Mouse (Mus musculus): Measurements from ENCODE around the gene Cpne2. TPM values are rescaled to one million over a fixed set of nuclear protein-coding genes. Genes with fewer than 3 reads are reported as not detected.

Cpne2 gene
- polyA plus RNA-seq (2016; fragmentation: Nextera tagmentation; extraction: Ambion mirVana): 5.8 and 6.6 TPM in 2 replicates

DNA sequence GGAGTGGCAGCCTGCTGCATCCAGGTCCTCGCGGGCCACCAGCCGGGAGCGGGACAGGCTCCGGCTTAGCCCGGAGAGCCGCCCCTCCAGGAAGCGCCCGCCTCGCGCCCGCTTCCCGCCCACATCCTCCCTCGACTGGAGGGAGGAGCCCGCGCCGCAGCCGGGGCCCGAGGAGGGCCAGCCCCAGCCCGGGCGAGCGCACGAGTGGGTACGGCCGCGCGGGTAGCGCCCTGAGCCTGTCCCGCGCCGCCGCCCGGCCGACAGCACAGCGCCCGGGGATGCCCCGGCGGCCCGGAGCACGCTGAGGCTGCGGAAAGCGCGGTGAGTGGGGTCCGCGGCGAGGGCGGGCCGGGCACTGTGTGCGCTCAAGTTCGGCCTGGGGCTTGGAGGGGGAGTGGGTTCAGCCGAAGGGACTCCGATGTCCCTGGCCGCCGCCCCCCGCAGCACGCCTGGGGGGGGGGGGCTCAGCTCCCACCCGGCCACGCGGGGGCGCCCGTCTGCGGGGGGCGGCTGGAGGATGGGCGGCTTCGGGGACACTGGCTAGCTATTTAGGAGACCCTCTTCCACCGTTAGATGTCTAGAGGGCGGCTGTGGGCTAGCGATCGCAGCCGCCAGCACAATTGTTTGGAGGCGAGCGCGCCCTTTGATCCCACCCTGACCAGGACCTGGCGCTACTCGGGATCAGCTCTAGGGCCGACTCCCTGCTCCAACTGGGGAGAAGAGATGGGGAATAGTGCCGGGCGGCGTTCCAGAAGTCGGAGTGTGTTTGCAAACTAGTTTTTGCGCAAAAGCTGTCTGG, at the start of gene Cpne2:
Gene Cpne2, plus strand, starts transcription at position 118 of the 799 bp plus-strand sequence.
- peaks cover 20% of the 10 kb centered on the region for H3K4me1 ChIP-seq
- peak; percentile 77 for DNase-seq (ENCODE audit: low spot score)
- peak within 1 kb of the TSS; percentile 76 for H3K4me3 ChIP-seq
- peaks cover 72% of the 10 kb centered on the region for H3K27me3 ChIP-seq (ENCODE audit: low read depth, poor library complexity, severe bottlenecking)
- no peaks in the 10 kb centered on the region for H3K36me3 ChIP-seq
- WGBS: under 1% methylated on average over 76 of the region's 81 CpGs
- no peaks in the 10 kb centered on the region for H3K9me3 ChIP-seq (replicated peaks)
- H3K27ac ChIP-seq: peak within 1 kb of the TSS; percentile 83

DNA sequence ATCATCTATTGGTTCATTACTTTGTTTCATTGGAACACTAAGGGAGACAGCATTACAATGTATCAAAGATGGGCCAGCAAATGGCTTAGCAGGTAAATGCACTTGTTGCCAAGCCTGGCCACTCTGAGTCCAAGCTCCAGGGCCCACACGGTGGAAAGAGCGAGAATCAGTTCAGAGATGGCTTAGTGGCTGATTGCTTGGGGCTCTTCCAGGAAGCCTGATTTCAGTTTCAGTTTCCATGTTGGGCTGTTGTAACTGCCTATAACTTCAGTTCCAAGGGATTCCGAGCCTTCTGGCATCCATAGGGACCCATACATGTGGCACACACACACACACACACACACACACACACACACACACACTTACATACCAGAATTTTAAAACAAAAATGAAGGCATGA, 47.5 kb upstream of the Cpne2 start:
- H3K9me3 ChIP-seq (replicated peaks): no peaks in the 10 kb centered on the region
- H3K27me3 ChIP-seq (ENCODE audit: low read depth, poor library complexity, severe bottlenecking): no peaks in the 10 kb centered on the region
- no peaks in the 10 kb centered on the region for H3K4me1 ChIP-seq
- no peak overlapping the region for H3K27ac ChIP-seq
- whole genome bisulfite sequencing: 82% methylated on average over 3 of the region's 3 CpGs
- DNase-seq (ENCODE audit: low spot score): no peak
- no peaks in the 10 kb centered on the region for H3K36me3 ChIP-seq
- H3K4me3 ChIP-seq: no peak overlapping the region

DNA sequence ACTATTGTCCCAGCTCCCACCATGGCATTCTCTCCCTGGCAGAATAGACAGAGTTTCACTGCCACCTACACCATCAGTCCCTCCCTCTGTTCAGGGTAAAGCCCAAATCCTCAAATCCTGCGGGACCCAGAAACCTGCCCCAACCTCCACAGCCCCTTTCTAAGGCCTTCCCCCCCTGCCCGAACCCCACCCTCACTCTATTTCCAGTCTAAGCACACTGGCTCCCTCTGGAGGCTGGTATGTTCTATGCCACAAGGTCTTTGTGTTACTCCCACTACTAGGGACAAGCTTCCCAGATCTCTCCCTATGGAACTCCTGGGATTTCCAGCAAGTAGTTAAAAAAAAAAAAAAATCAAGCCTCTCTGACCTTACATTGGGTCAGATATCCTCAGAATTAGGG, 46.9 kb upstream of the Cpne2 start:
- H3K9me3 ChIP-seq (replicated peaks): no peaks in the 10 kb centered on the region
- no peaks in the 10 kb centered on the region for H3K4me1 ChIP-seq
- H3K4me3 ChIP-seq: no peak overlapping the region
- WGBS: 27% methylated on average over 2 of the region's 2 CpGs
- no peak overlapping the region for H3K27ac ChIP-seq
- 0 out of 2 replicates have a peak, but pooled peaks cover 3% of the 10 kb centered on the region for H3K27me3 ChIP-seq (ENCODE audit: low read depth, poor library complexity, severe bottlenecking)
- H3K36me3 ChIP-seq: no peaks in the 10 kb centered on the region
- peak; percentile 40 for DNase-seq (ENCODE audit: low spot score)

DNA sequence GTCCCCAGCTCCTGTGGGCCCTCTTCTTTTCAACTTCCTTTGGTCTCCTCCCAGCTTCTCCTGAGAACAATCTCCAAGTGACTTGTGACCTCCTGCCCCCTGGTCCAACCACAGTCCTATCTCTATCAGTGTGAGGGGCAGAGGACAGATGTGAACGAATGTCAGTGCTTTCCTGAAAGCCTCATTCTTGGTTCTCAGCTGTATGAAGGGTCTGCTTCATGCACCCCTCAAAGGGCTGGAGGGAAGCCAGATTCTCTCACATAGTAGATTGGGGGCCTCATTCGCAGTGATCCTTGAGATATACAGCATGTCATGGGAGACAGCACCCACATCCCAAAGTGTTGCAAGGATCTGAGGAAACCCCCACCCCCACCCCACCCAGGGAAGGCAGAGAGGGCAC, 44.8 kb upstream of the Cpne2 start:
- H3K4me1 ChIP-seq: peaks cover 8% of the 10 kb centered on the region
- H3K9me3 ChIP-seq (replicated peaks): no peaks in the 10 kb centered on the region
- no peaks in the 10 kb centered on the region for H3K36me3 ChIP-seq
- H3K27me3 ChIP-seq (ENCODE audit: low read depth, poor library complexity, severe bottlenecking): peaks cover 8% of the 10 kb centered on the region; the same call in 1 of the 2 replicates
- 66% methylated on average over 2 of the region's 2 CpGs for WGBS
- no peak overlapping the region for H3K4me3 ChIP-seq
- no peak for DNase-seq (ENCODE audit: low spot score)
- H3K27ac ChIP-seq: no peak overlapping the region

DNA sequence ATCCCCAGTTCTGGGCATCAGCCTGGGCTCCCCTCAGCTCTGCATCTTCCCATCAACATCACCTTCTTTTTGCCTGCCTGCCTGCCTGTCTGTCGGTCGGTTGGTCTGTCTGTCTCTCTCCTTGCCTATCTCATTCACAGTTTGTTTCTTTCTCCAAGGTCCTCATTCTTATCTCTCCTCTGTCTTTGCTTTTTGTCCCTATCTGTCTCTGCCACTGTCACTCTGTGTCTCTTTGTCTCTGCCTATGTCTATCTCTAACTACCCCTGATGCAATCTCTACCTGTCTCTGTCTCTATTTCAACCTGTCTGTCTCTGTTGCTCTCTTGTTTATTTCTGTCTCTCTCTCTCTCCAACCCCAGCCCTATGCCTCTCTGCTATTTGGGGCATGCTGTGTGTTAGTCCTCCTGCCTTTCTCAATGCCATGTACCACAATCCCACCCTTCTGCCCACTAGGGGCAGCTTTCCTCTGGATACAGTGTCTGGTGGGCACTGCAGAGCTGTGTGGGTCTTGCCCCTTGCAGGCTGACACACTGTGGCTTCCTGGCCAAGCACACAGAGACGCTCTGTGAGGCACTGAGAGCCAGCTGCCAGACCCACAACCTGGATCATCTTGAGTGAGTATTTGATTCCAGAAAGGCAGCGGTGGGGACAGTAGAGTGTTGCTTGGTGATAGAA, 42.8 kb upstream of the Cpne2 start:
- Histone ChIP-seq H3K36me3 (no peaks in the 10 kb centered on the region), H3K27ac (no peak overlapping the region), H3K4me1 (peaks cover 8% of the 10 kb centered on the region), H3K4me3 (no peak overlapping the region), H3K27me3 (ENCODE audit: low read depth, poor library complexity, severe bottlenecking) (peaks cover 8% of the 10 kb centered on the region; the same call in 1 of the 2 replicates), H3K9me3 (replicated peaks) (no peaks in the 10 kb centered on the region)
- WGBS: 79% methylated on average over 4 of the region's 4 CpGs
- no peak for DNase-seq (ENCODE audit: low spot score)

DNA sequence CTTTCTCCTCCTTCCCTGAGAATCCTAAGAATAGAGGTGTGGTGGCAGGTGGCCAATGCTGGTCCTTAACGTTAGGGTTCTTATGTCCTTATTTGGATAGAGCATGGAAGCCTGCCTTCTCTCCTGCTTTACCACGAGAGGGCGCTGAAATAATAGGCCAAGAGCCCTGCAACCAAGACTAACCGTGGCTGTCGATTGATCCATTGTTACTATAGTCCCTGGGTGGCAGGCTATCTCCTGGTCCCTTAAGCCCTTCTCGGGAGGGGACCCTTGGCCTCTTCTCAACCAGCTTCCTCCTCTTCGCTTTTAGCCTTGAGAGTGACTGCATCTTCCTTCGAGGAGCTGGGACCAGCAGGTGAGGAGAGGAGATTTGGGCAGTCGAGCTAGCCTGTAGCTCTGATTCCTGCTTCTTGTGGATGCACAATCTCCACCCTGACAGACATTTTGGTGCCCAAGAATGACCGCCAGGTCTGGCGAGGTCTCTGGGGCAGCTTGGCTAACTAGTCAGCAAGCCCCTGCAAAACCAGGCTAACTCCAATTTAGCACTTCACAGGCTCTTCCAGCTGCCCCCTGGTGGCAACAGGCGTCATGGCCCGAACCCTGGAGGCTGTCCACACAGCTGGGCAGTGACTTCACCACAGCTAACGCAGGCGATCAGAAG, 40.6 kb upstream of the Cpne2 start:
- Histone ChIP-seq H3K27ac (peak overlapping the region; percentile 69; the same call in 1 of the 2 replicates), H3K9me3 (replicated peaks) (no peaks in the 10 kb centered on the region), H3K27me3 (ENCODE audit: low read depth, poor library complexity, severe bottlenecking) (peaks cover 8% of the 10 kb centered on the region; the same call in 1 of the 2 replicates), H3K4me1 (peaks cover 8% of the 10 kb centered on the region), H3K4me3 (peak overlapping the region; percentile 39), H3K36me3 (no peaks in the 10 kb centered on the region)
- peak; percentile 90 for DNase-seq (ENCODE audit: low spot score)
- WGBS: 11% methylated on average over 15 of the region's 15 CpGs

DNA sequence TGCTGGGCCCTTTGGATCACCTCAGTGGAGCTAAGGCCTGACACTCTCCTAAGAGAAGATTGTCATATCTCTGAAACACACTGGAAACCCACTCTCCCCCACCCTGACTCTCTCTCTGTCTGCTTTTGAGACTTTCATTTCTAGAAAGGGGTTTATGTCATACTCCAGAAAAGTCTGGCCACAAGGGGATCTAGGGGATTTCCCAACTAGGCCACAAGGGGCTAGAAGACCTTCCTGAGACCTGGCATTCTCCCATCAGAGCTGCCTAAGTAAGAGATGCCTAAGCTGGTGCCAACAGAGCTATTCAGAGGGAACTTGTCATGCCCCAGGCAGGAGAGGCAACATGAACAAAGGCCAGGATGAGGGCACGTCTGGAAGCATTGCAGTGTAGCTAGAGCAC, 39.5 kb upstream of the Cpne2 start:
- 66% methylated on average over 1 of the region's 1 CpGs for WGBS
- H3K9me3 ChIP-seq (replicated peaks): no peaks in the 10 kb centered on the region
- no peak for DNase-seq (ENCODE audit: low spot score)
- no peak overlapping the region for H3K27ac ChIP-seq
- H3K27me3 ChIP-seq (ENCODE audit: low read depth, poor library complexity, severe bottlenecking): peaks cover 8% of the 10 kb centered on the region; the same call in 1 of the 2 replicates
- H3K4me1 ChIP-seq: peaks cover 8% of the 10 kb centered on the region
- H3K4me3 ChIP-seq: no peak overlapping the region
- H3K36me3 ChIP-seq: no peaks in the 10 kb centered on the region

DNA sequence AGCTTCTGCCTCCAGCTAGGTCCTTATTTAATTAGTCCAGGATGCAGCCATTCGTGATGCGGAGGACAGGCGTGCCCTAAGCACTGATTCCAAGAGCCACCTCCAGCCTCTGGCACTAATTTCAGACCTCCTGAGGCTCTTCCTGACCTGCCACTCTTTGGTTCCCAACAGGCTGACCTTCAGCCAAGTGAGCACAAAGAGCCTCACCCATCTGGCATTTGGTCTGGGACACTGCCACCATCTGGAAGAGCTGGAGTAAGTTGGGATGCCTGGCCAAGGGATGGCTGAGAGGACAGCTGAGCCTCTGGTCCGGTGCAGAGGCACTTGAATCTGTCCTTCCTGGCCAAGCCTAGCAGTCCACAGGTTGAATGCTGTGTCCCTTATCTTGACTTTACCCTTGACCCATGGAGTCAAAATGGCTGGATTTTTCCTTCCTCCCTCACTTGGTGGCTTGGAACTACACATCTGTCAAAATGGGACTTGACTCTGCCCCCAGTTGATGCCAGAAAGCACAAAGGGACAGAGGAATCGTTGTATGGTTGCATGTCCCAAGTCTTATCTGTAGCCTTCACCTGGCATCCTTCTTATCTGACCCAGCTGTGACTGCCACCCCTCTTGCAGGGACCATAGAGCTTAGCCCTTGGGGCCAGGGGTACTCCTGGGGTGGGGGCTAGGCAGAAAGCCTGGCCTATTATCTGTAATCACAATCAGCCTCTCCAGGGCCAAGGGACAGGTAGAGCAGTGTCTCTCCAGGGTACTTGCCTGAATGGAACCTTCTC, 17.2 kb upstream of the Cpne2 start:
- DNase-seq (ENCODE audit: low spot score): no peak
- H3K27ac ChIP-seq: no peak overlapping the region
- H3K27me3 ChIP-seq (ENCODE audit: low read depth, poor library complexity, severe bottlenecking): no peaks in the 10 kb centered on the region
- no peaks in the 10 kb centered on the region for H3K9me3 ChIP-seq (replicated peaks)
- H3K4me3 ChIP-seq: no peak overlapping the region
- H3K36me3 ChIP-seq: no peaks in the 10 kb centered on the region
- no peaks in the 10 kb centered on the region for H3K4me1 ChIP-seq
- WGBS: 63% methylated on average over 5 of the region's 5 CpGs

DNA sequence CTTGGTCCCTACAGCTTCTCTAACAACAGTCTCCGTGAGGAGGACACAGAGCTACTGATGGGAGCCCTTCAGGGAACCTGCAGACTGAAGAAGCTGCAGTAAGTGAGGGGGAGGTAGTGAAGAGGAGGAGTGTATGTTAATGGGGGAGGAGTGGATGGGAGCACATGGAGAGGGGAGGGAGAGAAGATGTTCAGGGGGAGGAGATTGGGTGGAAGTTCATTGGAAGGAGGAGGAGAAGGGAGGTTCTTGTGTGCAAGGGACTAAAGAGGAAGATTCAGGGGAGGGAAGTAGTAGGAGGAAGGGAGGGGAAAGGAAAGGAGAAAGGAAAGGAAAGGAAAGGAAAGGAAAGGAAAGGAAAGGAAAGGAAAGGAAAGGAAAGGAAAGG, 16.6 kb upstream of the Cpne2 start:
- Histone ChIP-seq H3K27me3 (ENCODE audit: low read depth, poor library complexity, severe bottlenecking) (no peaks in the 10 kb centered on the region), H3K27ac (no peak overlapping the region), H3K9me3 (replicated peaks) (no peaks in the 10 kb centered on the region), H3K4me1 (no peaks in the 10 kb centered on the region), H3K4me3 (no peak overlapping the region), H3K36me3 (no peaks in the 10 kb centered on the region)
- 40% methylated on average over 1 of the region's 1 CpGs for WGBS
- no peak for DNase-seq (ENCODE audit: low spot score)

DNA sequence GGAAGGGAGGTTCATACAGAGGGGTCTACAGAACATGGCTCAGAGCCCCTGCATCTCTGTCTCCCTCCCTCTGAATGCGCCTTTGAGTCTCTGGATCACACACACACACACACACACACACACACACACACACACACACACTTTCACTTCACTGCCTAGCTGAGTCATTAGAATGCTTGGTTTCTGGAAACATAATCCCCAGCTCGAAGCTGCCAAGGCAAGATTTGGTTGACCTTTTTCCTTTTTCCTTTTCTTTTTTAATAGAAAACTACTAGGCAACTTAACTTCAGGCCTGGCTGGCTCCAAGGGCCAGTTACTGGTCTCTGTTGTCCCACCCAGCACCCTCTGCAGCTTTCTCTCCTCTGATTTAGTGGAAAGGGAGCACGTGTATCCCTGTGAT, 16.0 kb upstream of the Cpne2 start:
- H3K4me3 ChIP-seq: no peak overlapping the region
- no peaks in the 10 kb centered on the region for H3K36me3 ChIP-seq
- no peak overlapping the region for H3K27ac ChIP-seq
- no peak for DNase-seq (ENCODE audit: low spot score)
- no peaks in the 10 kb centered on the region for H3K4me1 ChIP-seq
- H3K27me3 ChIP-seq (ENCODE audit: low read depth, poor library complexity, severe bottlenecking): no peaks in the 10 kb centered on the region
- 73% methylated on average over 2 of the region's 3 CpGs for WGBS
- H3K9me3 ChIP-seq (replicated peaks): no peaks in the 10 kb centered on the region

DNA sequence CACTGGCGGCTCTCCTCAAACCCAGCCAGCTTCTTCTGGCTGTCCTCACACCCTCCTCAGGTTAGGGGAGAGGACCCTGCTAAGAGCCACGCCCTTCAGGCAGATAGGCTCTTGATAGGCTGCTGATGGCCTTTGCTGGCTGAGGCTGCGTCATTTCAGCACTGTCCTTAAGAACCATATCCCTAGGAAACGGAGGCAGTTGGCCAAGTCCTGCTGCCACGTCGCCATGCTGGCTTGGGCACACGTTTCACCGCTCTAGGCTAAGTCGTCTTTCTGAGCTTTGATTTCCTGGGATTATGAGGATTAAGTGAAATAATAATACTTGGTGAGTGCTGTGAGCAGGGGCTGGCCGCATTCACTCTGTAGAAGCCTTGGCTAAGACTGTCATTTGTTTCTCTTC, 14.5 kb upstream of the Cpne2 start:
- DNase-seq (ENCODE audit: low spot score): no peak
- Histone ChIP-seq H3K4me1 (no peaks in the 10 kb centered on the region), H3K4me3 (no peak overlapping the region), H3K36me3 (no peaks in the 10 kb centered on the region), H3K27me3 (ENCODE audit: low read depth, poor library complexity, severe bottlenecking) (no peaks in the 10 kb centered on the region), H3K9me3 (replicated peaks) (no peaks in the 10 kb centered on the region), H3K27ac (no peak overlapping the region)
- 76% methylated on average over 10 of the region's 10 CpGs for WGBS

DNA sequence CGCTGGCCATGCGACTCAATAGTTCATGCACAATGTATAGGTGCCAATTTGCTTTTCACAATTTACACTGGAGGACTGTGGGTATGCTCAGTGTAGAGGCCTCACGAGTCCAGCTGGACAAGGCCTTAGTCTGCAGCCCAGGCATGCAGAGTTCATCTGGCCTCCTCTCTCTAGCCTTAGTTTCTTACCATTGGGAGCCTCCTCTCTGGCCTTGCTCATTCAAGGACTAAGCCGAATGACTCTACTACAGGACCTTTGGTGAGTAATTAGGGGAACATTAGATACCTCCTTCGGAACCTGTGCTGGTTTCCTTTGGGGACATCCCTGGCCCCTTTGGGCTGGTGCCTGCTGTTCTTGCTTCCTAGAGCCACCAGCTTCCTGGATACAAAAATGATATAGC, 13.8 kb upstream of the Cpne2 start:
- H3K27me3 ChIP-seq (ENCODE audit: low read depth, poor library complexity, severe bottlenecking): no peaks in the 10 kb centered on the region
- DNase-seq (ENCODE audit: low spot score): no peak
- WGBS: 92% methylated on average over 5 of the region's 5 CpGs

More for the DNA sequence above, 13.8 kb upstream of the Cpne2 start:
- Histone ChIP-seq H3K4me1 (no peaks in the 10 kb centered on the region), H3K36me3 (no peaks in the 10 kb centered on the region), H3K4me3 (no peak overlapping the region), H3K27ac (no peak overlapping the region), H3K9me3 (replicated peaks) (no peaks in the 10 kb centered on the region)

Measured in limb, embryonic 10.5 days (tissue).